In genomic region chr13:96746055-96746454, GRCm38 (mm10) we compare ENCODE assay signal across 14 mouse cellular contexts. TPM values are rescaled to one million over a fixed set of nuclear protein-coding genes. Genes with fewer than 3 reads are reported as not detected.
DNase-seq lines count a peak whose midpoint lies in the region; ATAC-seq lines count a peak whose summit lies in the region.
"Had no signal": no experiment of that assay in that cellular context is flagged by ENCODE, and none has a peak within 500 bp of the region (broad histone marks: within the 10 kb centered on the region; RNA-seq: fewer than 3 reads in every experiment).

No protein-coding gene starts in this region.

- no peaks in the 10 kb centered on the region for H3K9me3 ChIP-seq in kidney, embryonic 16.5 days (ENCODE audit: low read length)
- H3K9me3 ChIP-seq in neural tube, embryonic 11.5 days (ENCODE audit: control insufficient read depth, low read length), result no peaks in the 10 kb centered on the region
- H3K9me3 ChIP-seq: forebrain, embryonic 13.5 days; liver, embryonic 15.5 days had no signal

- no peak overlapping the region for H3K4me3 ChIP-seq in kidney, embryonic 16.5 days (ENCODE audit: low read length)
- no peak overlapping the region for H3K4me3 ChIP-seq in neural tube, embryonic 11.5 days (ENCODE audit: low read depth, low read length)
- H3K4me3 ChIP-seq: forebrain, embryonic 13.5 days; heart, embryonic 12.5 days; liver, embryonic 15.5 days had no signal

- ATAC-seq in kidney, embryonic 16.5 days (ENCODE audit: low FRiP score, low TSS enrichment), result no peak
- ATAC-seq in neural tube, embryonic 11.5 days (ENCODE audit: insufficient read depth, low FRiP score, low TSS enrichment), result no peak
- ATAC-seq: forebrain, embryonic 13.5 days had no signal

- H3K9ac ChIP-seq in kidney, embryonic 16.5 days (replicated peaks; ENCODE audit: low read length), result no peak overlapping the region
- H3K9ac ChIP-seq in neural tube, embryonic 11.5 days (ENCODE audit: low read length), result no peak overlapping the region
- H3K9ac ChIP-seq: forebrain, embryonic 13.5 days; heart, embryonic 12.5 days; liver, embryonic 15.5 days had no signal

- peak; percentile 12 to 20 for DNase-seq in cerebellum, postnatal 14 days
- no peak for DNase-seq in cerebellum, adult 9-11 months
- DNase-seq in kidney, postnatal 14 days, result peak; percentile 5
- DNase-seq in neural tube, embryonic 11.5 days (ENCODE audit: low spot score), result peak; percentile 23
- DNase-seq in neural tube, embryonic 10.5 days (ENCODE audit: extremely low spot score, low spot score), result no peak
- DNase-seq in mesoderm, embryonic 11.5 days (ENCODE audit: low read depth, low spot score), result peak; percentile 6
- DNase-seq in frontal cortex, postnatal 36 days (ENCODE audit: low spot score in 2 of 2), result no peak
- DNase-seq: cerebellum, adult 18-20 months had no signal

- H3K27ac ChIP-seq in kidney, embryonic 16.5 days (ENCODE audit: low read length), result no peak overlapping the region
- no peak overlapping the region for H3K27ac ChIP-seq in neural tube, embryonic 11.5 days (ENCODE audit: low read depth, low read length)
- H3K27ac ChIP-seq: forebrain, embryonic 13.5 days; liver, embryonic 15.5 days had no signal

- H3K4me2 ChIP-seq in kidney, embryonic 16.5 days (replicated peaks; ENCODE audit: low read depth, low read length), result no peak overlapping the region
- no peak overlapping the region for H3K4me2 ChIP-seq in neural tube, embryonic 11.5 days (ENCODE audit: low read depth)
- H3K4me2 ChIP-seq: forebrain, embryonic 13.5 days; heart, embryonic 12.5 days; liver, embryonic 15.5 days had no signal

- 28% methylated on average over 6 of the region's 6 CpGs for WGBS in kidney, embryonic 16.5 days
- 51% methylated on average over 6 of the region's 6 CpGs for WGBS in neural tube, embryonic 11.5 days

- H3K36me3 ChIP-seq in kidney, embryonic 16.5 days (ENCODE audit: insufficient read depth, low read length), result no peaks in the 10 kb centered on the region
- no peaks in the 10 kb centered on the region for H3K36me3 ChIP-seq in neural tube, embryonic 11.5 days (ENCODE audit: control insufficient read depth, insufficient read depth, low read length)
- H3K36me3 ChIP-seq: heart, embryonic 12.5 days; liver, embryonic 15.5 days had no signal

- H3K27me3 ChIP-seq in kidney, embryonic 16.5 days (ENCODE audit: insufficient read depth, low read length), result no peaks in the 10 kb centered on the region
- H3K27me3 ChIP-seq in neural tube, embryonic 11.5 days (ENCODE audit: control insufficient read depth, insufficient read depth, low read length), result no peaks in the 10 kb centered on the region
- H3K27me3 ChIP-seq: forebrain, embryonic 13.5 days; heart, embryonic 12.5 days; liver, embryonic 15.5 days had no signal

- no peaks in the 10 kb centered on the region for H3K4me1 ChIP-seq in kidney, embryonic 16.5 days (ENCODE audit: insufficient read depth, low read length)
- no peaks in the 10 kb centered on the region for H3K4me1 ChIP-seq in neural tube, embryonic 11.5 days (ENCODE audit: control insufficient read depth, insufficient read depth, low read length)
- H3K4me1 ChIP-seq: forebrain, embryonic 13.5 days; heart, embryonic 12.5 days; liver, embryonic 15.5 days had no signal

RNA-seq across cellular contexts. Expression of gene Ankrd31, which starts 2.0 kb away (rescaled TPM):
- not detected in 2 replicates for polyA plus RNA-seq in kidney, embryonic 16.5 days (2015; fragmentation: Nextera tagmentation; extraction: Ambion mirVana)
- not detected in 2 replicates for polyA plus RNA-seq in neural tube, embryonic 11.5 days (2014; fragmentation: Nextera tagmentation; extraction: Ambion mirVana)
- polyA plus RNA-seq: embryonic facial prominence, embryonic 11.5 days; forebrain, embryonic 13.5 days; heart, embryonic 12.5 days; urinary bladder, adult 2 months had no signal

Comparison
In these comparisons a context has a peak if more than half of its experiments do, and no peak if none do; other contexts are left out.
1. DNase-seq: peak in cerebellum, postnatal 14 days (2 of 2), kidney, postnatal 14 days (single experiment), neural tube, embryonic 11.5 days (single experiment) and mesoderm, embryonic 11.5 days (single experiment); none in cerebellum, adult 9-11 months (single experiment), neural tube, embryonic 10.5 days (single experiment) and frontal cortex, postnatal 36 days (0 of 2).